Mouse (Mus musculus): Measurements from ENCODE around the gene Prok2. TPM values are rescaled to one million over a fixed set of nuclear protein-coding genes. Genes with fewer than 3 reads are reported as not detected.

Gene Prok2
- polyA plus RNA-seq, 1 experiment from 2014 or later: 0.14 TPM

DNA sequence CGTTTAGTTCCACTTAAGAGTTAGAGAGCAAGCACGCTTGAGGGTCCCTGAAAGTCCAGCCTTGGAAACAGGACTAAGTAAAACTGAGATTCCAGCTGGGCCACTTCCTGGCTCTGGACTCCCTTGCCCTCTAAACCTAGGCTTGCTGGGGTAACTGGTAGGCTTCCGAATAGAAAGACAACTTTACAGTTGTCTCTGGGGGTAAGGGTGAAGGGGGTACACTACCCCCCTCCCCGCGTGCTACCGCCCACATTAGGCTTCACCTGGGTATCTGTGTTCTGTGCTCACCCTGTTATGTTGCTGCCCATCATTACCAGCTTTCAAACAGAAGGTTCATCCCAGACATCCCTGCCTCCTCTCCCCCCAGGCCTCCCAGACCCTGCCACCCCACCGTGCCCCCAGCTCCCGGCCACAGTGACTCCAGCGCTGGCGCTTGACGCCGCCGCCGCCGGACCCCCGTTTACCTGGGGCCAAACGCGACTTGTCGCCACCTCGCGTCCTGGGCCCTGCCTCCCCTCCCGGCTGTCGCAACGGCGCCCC is 34.5 kb downstream of the Prok2 start:
- Histone ChIP-seq H3K4me2 (replicated peaks) (peak overlapping the region; percentile 93), H3K9me3 (replicated peaks) (no peaks in the 10 kb centered on the region), H3K4me1 (peaks cover 14% of the 10 kb centered on the region), H3K36me3 (no peaks in the 10 kb centered on the region), H3K27me3 (peaks cover 52% of the 10 kb centered on the region), H3K4me3 (peak overlapping the region; percentile 90), H3K9ac (peak overlapping the region; percentile 86), H3K27ac (peak overlapping the region; percentile 88)
- WGBS: 8% methylated on average over 21 of the region's 25 CpGs
- peak; percentile 17 for ATAC-seq (ENCODE audit: low FRiP score)

DNA sequence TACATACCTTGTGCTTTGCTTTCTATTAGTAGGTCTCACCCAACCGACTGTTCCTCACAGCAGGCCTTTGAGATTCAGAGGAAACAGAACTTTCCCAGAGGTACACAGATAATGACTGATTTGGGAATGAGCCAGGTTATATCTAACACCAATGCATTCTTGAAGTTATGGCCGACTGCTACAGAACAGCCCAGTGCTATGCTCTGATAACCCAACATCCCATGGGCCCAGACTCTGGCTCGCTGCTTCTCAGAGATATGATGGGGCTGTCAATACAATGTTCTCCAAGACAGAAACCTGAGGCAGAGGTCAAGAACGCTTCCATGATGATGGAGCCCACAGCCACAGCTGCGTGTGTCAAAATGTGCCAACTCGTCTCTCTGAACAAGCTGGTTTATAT is 37.7 kb downstream of the Prok2 start:
- Histone ChIP-seq H3K9ac (no peak overlapping the region), H3K27ac (no peak overlapping the region), H3K4me2 (replicated peaks) (no peak overlapping the region), H3K36me3 (no peaks in the 10 kb centered on the region), H3K27me3 (peaks cover 28% of the 10 kb centered on the region), H3K9me3 (replicated peaks) (no peaks in the 10 kb centered on the region; the same call in 1 of the 2 replicates), H3K4me1 (peaks cover 11% of the 10 kb centered on the region), H3K4me3 (no peak overlapping the region)
- ATAC-seq (ENCODE audit: low FRiP score): no peak
- WGBS: 88% methylated on average over 6 of the region's 6 CpGs

DNA sequence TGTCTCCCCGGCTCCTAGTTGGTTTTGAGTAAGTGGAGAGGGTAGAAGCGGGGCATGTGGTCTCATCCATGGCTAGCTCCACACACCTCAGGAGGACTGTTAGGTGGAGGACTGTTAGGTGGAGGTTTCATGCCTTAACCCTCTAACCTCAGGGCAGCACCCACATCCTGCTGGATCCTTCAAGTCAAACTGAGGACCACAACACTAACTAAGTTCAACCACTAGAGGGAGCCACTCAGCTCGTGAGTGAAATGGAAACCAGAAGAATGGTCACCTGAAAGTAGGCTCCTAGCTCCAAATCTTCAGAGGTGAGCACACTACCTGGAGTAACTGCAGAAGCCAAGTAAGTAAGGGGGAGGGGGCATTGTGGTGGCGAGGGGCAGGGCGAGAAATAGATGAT is 41.3 kb downstream of the Prok2 start:
- 0 out of 2 replicates have a peak, but pooled peaks cover 2% of the 10 kb centered on the region for H3K27me3 ChIP-seq
- H3K4me3 ChIP-seq: no peak overlapping the region
- no peaks in the 10 kb centered on the region; the same call in 1 of the 2 replicates for H3K9me3 ChIP-seq (replicated peaks)
- H3K4me2 ChIP-seq (replicated peaks): no peak overlapping the region
- WGBS: 54% methylated on average over 5 of the region's 5 CpGs
- no peak for ATAC-seq (ENCODE audit: low FRiP score)
- H3K4me1 ChIP-seq: no peaks in the 10 kb centered on the region
- no peaks in the 10 kb centered on the region for H3K36me3 ChIP-seq
- H3K9ac ChIP-seq: no peak overlapping the region
- no peak overlapping the region for H3K27ac ChIP-seq

DNA sequence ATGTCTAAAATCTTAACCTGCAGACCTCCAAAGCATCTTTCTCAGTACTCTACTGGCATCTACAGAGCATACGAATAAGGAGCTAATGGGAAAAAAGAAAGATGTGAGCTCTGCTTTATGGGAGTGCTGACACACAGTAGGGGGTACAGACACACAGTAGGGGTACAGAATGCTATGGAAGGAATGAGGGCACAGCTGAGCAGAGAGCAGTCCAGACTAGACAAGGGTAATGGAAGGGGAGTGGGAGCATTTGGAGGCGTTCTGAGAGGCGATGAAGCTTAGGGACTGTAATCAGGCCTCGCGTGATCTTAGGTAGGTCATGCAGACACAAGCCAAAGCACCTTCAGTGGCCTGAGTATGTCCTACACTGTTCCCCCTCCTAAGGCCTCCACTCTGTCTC is 42.2 kb downstream of the Prok2 start:
- H3K4me3 ChIP-seq: no peak overlapping the region
- H3K27ac ChIP-seq: no peak overlapping the region
- no peaks in the 10 kb centered on the region for H3K36me3 ChIP-seq
- no peaks in the 10 kb centered on the region for H3K4me1 ChIP-seq
- WGBS: 90% methylated on average over 5 of the region's 5 CpGs
- H3K27me3 ChIP-seq: 0 out of 2 replicates have a peak, but pooled peaks cover 2% of the 10 kb centered on the region
- H3K9me3 ChIP-seq (replicated peaks): no peaks in the 10 kb centered on the region; the same call in 1 of the 2 replicates
- no peak for ATAC-seq (ENCODE audit: low FRiP score)
- no peak overlapping the region for H3K9ac ChIP-seq
- H3K4me2 ChIP-seq (replicated peaks): no peak overlapping the region

- no peaks in the 10 kb centered on the region for H3K9me3 ChIP-seq (replicated peaks)
- 75% methylated on average over 11 of the region's 11 CpGs for WGBS
- H3K27me3 ChIP-seq: no peaks in the 10 kb centered on the region
- H3K36me3 ChIP-seq: no peaks in the 10 kb centered on the region
- no peak overlapping the region for H3K4me2 ChIP-seq (replicated peaks)
- H3K4me1 ChIP-seq: no peaks in the 10 kb centered on the region
- no peak overlapping the region for H3K27ac ChIP-seq
- H3K4me3 ChIP-seq: no peak overlapping the region
- H3K9ac ChIP-seq: no peak overlapping the region
- no peak for ATAC-seq (ENCODE audit: low FRiP score)
These were observed 48.1 kb downstream of the Prok2 start for GRCm38 (mm10) chr6:99678108-99678507.

DNA sequence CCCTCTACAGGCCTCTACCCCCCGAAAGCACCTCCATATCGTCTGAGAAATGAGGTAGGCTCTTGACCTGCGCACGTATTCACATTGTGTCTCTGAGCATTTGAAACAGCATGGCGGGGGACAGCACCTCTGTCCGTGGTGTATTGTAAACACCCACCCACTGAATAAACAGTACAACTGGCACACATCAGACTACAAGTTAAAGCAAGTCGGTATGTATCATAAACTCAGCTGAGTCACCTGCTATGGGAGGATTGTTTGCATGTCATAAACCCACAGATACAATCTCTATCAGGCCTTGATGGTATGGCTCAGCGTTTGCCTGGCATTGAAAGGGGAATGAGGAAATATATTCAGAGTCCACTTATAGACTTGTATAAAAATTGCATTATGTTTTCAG is 48.9 kb downstream of the Prok2 start:
- no peak overlapping the region for H3K27ac ChIP-seq
- 90% methylated on average over 8 of the region's 8 CpGs for WGBS
- no peak overlapping the region for H3K4me3 ChIP-seq
- no peak for ATAC-seq (ENCODE audit: low FRiP score)
- H3K4me2 ChIP-seq (replicated peaks): no peak overlapping the region
- H3K36me3 ChIP-seq: no peaks in the 10 kb centered on the region
- H3K9ac ChIP-seq: no peak overlapping the region
- no peaks in the 10 kb centered on the region for H3K4me1 ChIP-seq
- H3K9me3 ChIP-seq (replicated peaks): no peaks in the 10 kb centered on the region
- H3K27me3 ChIP-seq: no peaks in the 10 kb centered on the region

DNA sequence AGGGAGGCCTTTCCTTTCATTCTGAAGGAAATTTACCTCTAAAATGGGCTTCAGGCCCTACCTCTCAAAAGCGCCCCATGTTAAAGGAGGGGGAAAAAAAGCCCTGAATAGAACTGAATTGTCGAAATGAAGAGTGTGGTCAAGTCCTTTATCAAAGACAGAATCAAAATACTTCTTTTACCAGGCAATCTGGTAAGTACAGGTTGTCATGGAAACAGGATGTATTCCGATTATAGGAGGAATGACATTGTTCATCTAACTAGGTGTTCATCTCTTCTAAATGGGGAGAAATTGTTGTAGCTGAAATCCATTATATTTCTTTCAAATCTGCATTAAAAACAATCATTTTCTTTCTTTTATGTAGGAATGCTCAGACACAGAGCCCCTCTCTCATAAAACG is 51.7 kb downstream of the Prok2 start:
- 79% methylated on average over 4 of the region's 4 CpGs for WGBS
- peaks cover 13% of the 10 kb centered on the region for H3K4me1 ChIP-seq
- H3K4me3 ChIP-seq: no peak overlapping the region
- no peak overlapping the region for H3K27ac ChIP-seq
- no peaks in the 10 kb centered on the region for H3K9me3 ChIP-seq (replicated peaks)
- ATAC-seq (ENCODE audit: low FRiP score): no peak
- no peaks in the 10 kb centered on the region for H3K27me3 ChIP-seq
- no peak overlapping the region for H3K9ac ChIP-seq
- no peak overlapping the region for H3K4me2 ChIP-seq (replicated peaks)
- no peaks in the 10 kb centered on the region for H3K36me3 ChIP-seq

DNA sequence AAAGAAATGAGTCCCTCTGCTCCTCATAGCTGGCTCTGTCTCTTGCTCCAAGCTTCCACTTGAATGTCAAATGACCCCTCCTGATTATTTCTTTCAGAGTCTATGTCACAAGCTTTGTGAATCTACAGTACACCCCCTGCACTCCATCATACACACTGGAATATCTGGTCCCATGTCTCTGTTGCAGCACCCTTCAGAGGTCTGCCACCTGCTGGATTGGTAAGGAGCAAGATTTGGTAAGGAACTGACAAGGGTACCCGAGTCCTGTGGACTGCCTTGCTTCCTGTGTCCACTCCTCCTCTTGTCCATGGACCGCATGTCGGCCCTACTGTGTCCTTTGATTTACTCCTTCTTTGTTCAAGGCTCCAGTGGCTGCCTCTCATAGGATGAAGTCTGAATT is 54.4 kb downstream of the Prok2 start:
- no peak overlapping the region for H3K4me2 ChIP-seq (replicated peaks)
- peaks cover 28% of the 10 kb centered on the region for H3K4me1 ChIP-seq
- no peak for ATAC-seq (ENCODE audit: low FRiP score)
- no peak overlapping the region for H3K9ac ChIP-seq
- 71% methylated on average over 3 of the region's 3 CpGs for WGBS
- H3K4me3 ChIP-seq: no peak overlapping the region
- no peaks in the 10 kb centered on the region; the same call in 1 of the 2 replicates for H3K27me3 ChIP-seq
- no peak overlapping the region for H3K27ac ChIP-seq
- H3K36me3 ChIP-seq: no peaks in the 10 kb centered on the region
- H3K9me3 ChIP-seq (replicated peaks): no peaks in the 10 kb centered on the region

DNA sequence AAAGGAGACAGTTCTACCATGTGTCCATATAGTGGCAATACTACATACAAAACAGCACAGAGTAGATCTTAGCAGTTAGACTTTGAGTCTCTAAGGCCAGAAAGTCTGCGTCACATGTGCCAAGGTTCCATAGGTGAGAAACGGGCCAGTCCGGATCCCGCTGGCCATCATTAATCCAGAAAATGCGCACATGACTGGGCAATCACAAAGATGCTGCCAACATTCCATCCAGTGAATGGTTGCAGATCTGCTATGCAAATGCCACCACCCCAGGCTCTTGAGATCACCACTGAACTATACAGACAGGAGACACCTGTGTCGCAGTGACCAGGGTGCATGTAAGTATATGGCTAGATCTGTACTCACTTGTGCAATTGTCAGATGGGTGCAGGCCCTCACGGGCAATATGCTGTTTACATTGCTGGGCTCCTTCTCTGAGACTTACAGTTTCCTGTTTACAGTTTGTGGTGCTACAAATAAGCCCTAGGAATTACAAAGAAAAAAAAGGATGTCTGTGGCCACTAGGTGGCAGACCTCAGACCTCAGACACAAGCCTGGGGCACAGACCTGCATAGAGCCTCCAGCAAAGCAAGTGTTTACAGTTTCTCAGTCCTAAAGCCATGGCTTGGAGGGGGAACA is 55.6 kb downstream of the Prok2 start:
- H3K4me1 ChIP-seq: peaks cover 34% of the 10 kb centered on the region
- H3K4me3 ChIP-seq: no peak overlapping the region
- no peaks in the 10 kb centered on the region; the same call in 1 of the 2 replicates for H3K27me3 ChIP-seq
- H3K27ac ChIP-seq: peak overlapping the region; percentile 48; the same call in 1 of the 2 replicates
- no peaks in the 10 kb centered on the region for H3K9me3 ChIP-seq (replicated peaks)
- H3K4me2 ChIP-seq (replicated peaks): no peak overlapping the region
- H3K9ac ChIP-seq: no peak overlapping the region
- H3K36me3 ChIP-seq: no peaks in the 10 kb centered on the region
- WGBS: 64% methylated on average over 7 of the region's 7 CpGs
- no peak for ATAC-seq (ENCODE audit: low FRiP score)

DNA sequence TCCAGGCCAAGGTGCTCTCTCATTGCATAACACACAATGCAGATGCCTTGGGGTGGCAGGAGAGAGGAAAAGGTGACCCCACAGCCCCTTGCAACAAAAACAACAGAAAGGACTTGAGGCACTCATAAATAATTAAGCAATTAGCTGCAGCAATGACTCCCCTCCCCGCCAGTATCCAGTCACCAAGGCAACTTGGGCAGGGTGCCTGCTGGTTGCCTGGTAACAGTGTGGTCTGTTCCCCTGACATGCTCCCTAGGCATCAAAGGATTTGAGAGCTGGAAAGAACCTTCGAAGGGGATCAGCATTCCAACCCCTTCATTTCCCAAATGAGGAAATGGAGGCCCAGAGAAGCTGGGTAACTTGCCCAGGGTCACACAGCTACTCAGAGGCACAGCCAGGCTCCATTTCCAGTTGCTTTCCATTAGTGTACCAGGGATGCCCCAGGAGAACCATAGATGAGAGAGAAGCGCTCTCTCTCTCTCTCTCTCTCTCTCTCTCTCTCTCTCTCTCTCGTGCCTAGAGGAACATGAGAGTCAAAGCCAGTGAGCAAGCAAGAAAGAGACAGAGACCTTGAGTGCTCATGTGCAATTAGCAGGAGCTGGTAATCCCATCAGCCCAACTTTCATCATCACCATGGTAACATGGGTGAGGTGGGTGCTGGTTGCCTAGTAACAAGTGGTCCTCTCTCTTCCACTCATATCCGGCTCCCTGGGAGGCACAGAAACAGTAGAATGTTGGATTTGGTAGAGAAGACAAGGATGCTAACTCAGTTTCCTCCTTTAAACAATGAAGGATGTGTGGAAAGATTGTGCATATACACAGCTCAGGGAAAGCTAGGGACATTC is 56.5 kb downstream of the Prok2 start:
- Histone ChIP-seq H3K4me1 (peaks cover 38% of the 10 kb centered on the region), H3K27ac (peak overlapping the region; percentile 48), H3K4me3 (no peak overlapping the region), H3K36me3 (no peaks in the 10 kb centered on the region), H3K4me2 (replicated peaks) (peak overlapping the region; percentile 24), H3K9ac (no peak overlapping the region), H3K27me3 (peaks cover 4% of the 10 kb centered on the region; the same call in 1 of the 2 replicates), H3K9me3 (replicated peaks) (no peaks in the 10 kb centered on the region)
- WGBS: 19% methylated on average over 5 of the region's 5 CpGs
- peak; percentile 76 for ATAC-seq (ENCODE audit: low FRiP score)

DNA sequence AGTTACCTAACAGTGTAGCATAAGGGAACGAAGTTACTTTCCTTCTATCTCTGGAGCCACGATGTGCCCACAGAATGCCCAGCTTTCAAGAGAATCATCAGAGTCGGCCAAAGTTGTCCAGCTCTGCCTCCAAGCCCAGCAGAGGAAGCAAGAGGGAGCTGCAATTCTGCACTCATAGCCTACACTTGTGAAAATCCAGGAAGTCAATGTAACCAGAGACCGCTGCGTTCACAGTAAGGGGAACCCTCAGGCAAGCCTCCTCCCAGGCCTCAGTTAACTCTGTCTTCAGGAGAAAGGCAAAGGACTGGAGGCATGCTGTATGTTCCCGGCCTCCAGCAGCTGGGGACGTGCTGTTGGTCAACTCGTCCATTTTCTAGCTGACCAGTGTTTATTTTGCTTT is 58.9 kb downstream of the Prok2 start:
- H3K4me1 ChIP-seq: peaks cover 43% of the 10 kb centered on the region
- peak overlapping the region; percentile 90 for H3K4me2 ChIP-seq (replicated peaks)
- ATAC-seq (ENCODE audit: low FRiP score): no peak
- 35% methylated on average over 8 of the region's 8 CpGs for WGBS
- no peaks in the 10 kb centered on the region for H3K36me3 ChIP-seq
- no peak overlapping the region for H3K9ac ChIP-seq
- peaks cover 15% of the 10 kb centered on the region for H3K27me3 ChIP-seq
- H3K27ac ChIP-seq: peak overlapping the region; percentile 82
- H3K9me3 ChIP-seq (replicated peaks): no peaks in the 10 kb centered on the region
- H3K4me3 ChIP-seq: peak overlapping the region; percentile 82; the same call in 1 of the 2 replicates

DNA sequence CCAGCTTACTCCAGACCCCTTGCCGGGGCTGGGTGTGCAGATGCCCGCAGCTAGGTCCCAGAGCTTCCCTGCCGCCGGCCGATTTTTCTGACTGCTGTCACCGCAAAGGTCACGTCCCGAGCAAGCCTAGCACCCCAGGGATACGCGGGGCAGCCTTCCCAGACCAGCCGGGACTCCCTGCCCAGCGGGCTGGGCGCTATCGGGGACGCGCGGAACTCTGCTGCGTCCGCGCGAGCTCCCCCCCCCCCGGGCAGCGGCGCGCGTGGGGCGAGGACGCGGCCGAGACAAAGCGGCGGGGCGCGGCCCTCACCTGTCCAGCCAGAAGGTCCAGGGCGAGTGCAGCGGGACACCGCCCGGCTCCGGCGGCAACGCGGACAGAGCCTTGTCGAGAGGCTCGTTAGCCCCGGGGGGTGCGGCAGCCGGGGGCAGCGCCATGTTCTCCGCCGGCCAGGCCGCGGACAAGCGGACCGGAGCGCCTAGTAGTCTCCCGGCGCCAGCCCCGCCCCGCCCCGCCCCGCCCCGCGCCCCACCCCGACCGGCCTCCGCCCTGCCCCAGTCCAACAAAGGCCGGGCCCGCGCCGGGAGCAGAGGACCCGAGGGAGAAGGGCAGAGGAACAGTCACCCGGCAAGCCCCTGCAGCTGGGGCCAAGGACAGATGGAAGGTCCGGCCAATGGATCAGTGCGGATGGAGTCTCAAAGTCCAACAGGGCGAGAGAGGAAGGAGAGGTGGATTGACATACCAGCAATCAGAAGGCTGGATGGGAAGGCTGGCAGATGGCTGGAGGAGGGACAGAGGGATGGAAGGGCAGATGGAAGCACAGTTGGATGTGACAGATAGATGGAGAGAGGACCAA is 59.6 kb downstream of the Prok2 start, which contains the start of the genes Eif4e3 and Gm20696:
TSS of gene Eif4e3 (minus strand) at position 454 of the 854 bp plus-strand sequence.
TSS of gene Gm20696 (minus strand) at position 480 of the 854 bp plus-strand sequence.
- Histone ChIP-seq H3K4me3 (peak within 1 kb of the TSS; percentile 82), H3K4me1 (peaks cover 43% of the 10 kb centered on the region), H3K27me3 (peaks cover 15% of the 10 kb centered on the region), H3K9ac (peak within 1 kb of the TSS; percentile 82), H3K36me3 (no peaks in the 10 kb centered on the region), H3K27ac (peak within 1 kb of the TSS; percentile 82), H3K9me3 (replicated peaks) (no peaks in the 10 kb centered on the region), H3K4me2 (replicated peaks) (peak within 1 kb of the TSS; percentile 90)
- peak; percentile 68 for ATAC-seq (ENCODE audit: low FRiP score)
- WGBS: under 1% methylated on average over 51 of the region's 75 CpGs
